Mouse (Mus musculus) heart, adult 2 months (tissue): ENCODE measurements around the gene Tysnd1.

Source experiments
- CTCF ChIP-seq: fragments of 200-600 bp; IDR thresholded peaks from 2 replicates; pipeline ENCODE4 v1.8.1; 2022; ENCODE audit warnings: antibody characterized with exemption, mild to moderate bottlenecking, moderate library complexity
- POLR2A ChIP-seq: fragments of 200-500 bp; IDR thresholded peaks from 2 replicates; pipeline ENCODE4 v1.6.1; 2011; ENCODE audit warnings: mild to moderate bottlenecking, low read depth, low read length, control low read depth; ENCODE audit not compliant: insufficient read depth

GRCm38 (mm10) chr10:61696560-61696823 lies 1.2 kb downstream of the Tysnd1 start:
- TF ChIP-seq CTCF: no peak
- TF ChIP-seq POLR2A: no peak
